Mouse (Mus musculus) adrenal gland, postnatal 4 days (tissue): ENCODE measurements at regions not wholly inside any gene's neighbourhood (a gene's known extent, or its start where the extent isn't known, plus 50 kb on each side); places are given as distances from the start of the nearest gene placed in this dataset.

Experiments
- DNase-seq, 2 experiments: peaks; one replicate each; pipeline ENCODE4 v3.0.0; 2021 to 2022; ENCODE audit warnings: low spot score in 2 of 2, mixed read lengths in 2 of 2

- no peak for DNase-seq
These were observed 360.7 kb downstream of the Bckdhb start for GRCm38 (mm10) chr9:84285604-84286003.

GRCm38 (mm10) chr9:84295891-84296290, 370.9 kb downstream of the Bckdhb start:
- DNase-seq, result no peak

GRCm38 (mm10) chr9:84296456-84296855, 371.5 kb downstream of the Bckdhb start:
- no peak for DNase-seq

- DNase-seq, result no peak
These were observed 379.5 kb downstream of the Bckdhb start for GRCm38 (mm10) chr9:84304398-84304797.

- DNase-seq, result no peak
These were observed 393.9 kb downstream of the Bckdhb start for GRCm38 (mm10) chr9:84318811-84319210.

GRCm38 (mm10) chr9:84319338-84319737, 394.4 kb downstream of the Bckdhb start:
- DNase-seq, result no peak

- no peak for DNase-seq
These were observed 398.2 kb downstream of the Bckdhb start for GRCm38 (mm10) chr9:84323145-84323544.

- no peak for DNase-seq
These were observed 406.2 kb downstream of the Bckdhb start for GRCm38 (mm10) chr9:84331083-84331602.

- DNase-seq, result peak; percentile 33 to 49
These were observed 418.6 kb downstream of the Bckdhb start for GRCm38 (mm10) chr9:84343435-84344095.

- DNase-seq, result no peak
These were observed 425.3 kb downstream of the Bckdhb start for GRCm38 (mm10) chr9:84350223-84350622.

GRCm38 (mm10) chr9:84354409-84354808, 429.5 kb downstream of the Bckdhb start:
- no peak for DNase-seq

- DNase-seq, result no peak
These were observed 431.2 kb downstream of the Bckdhb start for GRCm38 (mm10) chr9:84356167-84356566.

GRCm38 (mm10) chr9:84359879-84360278, 434.9 kb downstream of the Bckdhb start:
- no peak for DNase-seq

GRCm38 (mm10) chr9:84360484-84360883, 435.5 kb downstream of the Bckdhb start:
- no peak for DNase-seq

GRCm38 (mm10) chr9:84363478-84363877, 438.5 kb downstream of the Bckdhb start:
- no peak for DNase-seq

- DNase-seq, result no peak
These were observed 444.3 kb downstream of the Bckdhb start for GRCm38 (mm10) chr9:84369200-84369599.

GRCm38 (mm10) chr9:84370260-84370659, 445.3 kb downstream of the Bckdhb start:
- no peak for DNase-seq

- DNase-seq, result no peak
These were observed 450.8 kb downstream of the Bckdhb start for GRCm38 (mm10) chr9:84375746-84376145.

- no peak for DNase-seq
These were observed 451.7 kb downstream of the Bckdhb start for GRCm38 (mm10) chr9:84376621-84377020.

- no peak for DNase-seq
These were observed 457.0 kb downstream of the Bckdhb start for GRCm38 (mm10) chr9:84381942-84382341.

GRCm38 (mm10) chr9:84389831-84390230, 464.9 kb downstream of the Bckdhb start:
- DNase-seq, result no peak

- no peak for DNase-seq
These were observed 469.8 kb downstream of the Bckdhb start for GRCm38 (mm10) chr9:84394536-84395314.
